Mouse (Mus musculus): ENCODE results near the gene Slit1.

Gene Slit1

GRCm38 (mm10) chr19:41743396-41743795 lies at the start of gene Slit1:
Gene Slit1 (minus strand): TSS chr19:41743665.
- no peak for DNase-seq (ENCODE audit: low spot score)

GRCm38 (mm10) chr19:41792934-41793486 lies 49.5 kb upstream of the Slit1 start:
- no peak for DNase-seq (ENCODE audit: low spot score)

- no peak for DNase-seq (ENCODE audit: low spot score)
Observed at GRCm38 (mm10) chr19:41791384-41791783, 47.9 kb upstream of the Slit1 start.

- no peak for DNase-seq (ENCODE audit: low spot score)
Observed at GRCm38 (mm10) chr19:41789110-41789961, 45.9 kb upstream of the Slit1 start.

- no peak for DNase-seq (ENCODE audit: low spot score)
Observed at GRCm38 (mm10) chr19:41786896-41787295, 43.4 kb upstream of the Slit1 start.

GRCm38 (mm10) chr19:41777514-41777913 lies 34.0 kb upstream of the Slit1 start:
- DNase-seq (ENCODE audit: low spot score), result no peak

GRCm38 (mm10) chr19:41768711-41769110 lies 25.2 kb upstream of the Slit1 start:
- DNase-seq (ENCODE audit: low spot score), result no peak

- no peak for DNase-seq (ENCODE audit: low spot score)
Observed at GRCm38 (mm10) chr19:41766628-41767027, 23.2 kb upstream of the Slit1 start.

- DNase-seq (ENCODE audit: low spot score), result peak; percentile 86
Observed at GRCm38 (mm10) chr19:41763870-41764660, 20.6 kb upstream of the Slit1 start.

- DNase-seq (ENCODE audit: low spot score), result peak; percentile 19
Observed at GRCm38 (mm10) chr19:41761529-41761928, 18.1 kb upstream of the Slit1 start.

- no peak for DNase-seq (ENCODE audit: low spot score)
Observed at GRCm38 (mm10) chr19:41759765-41760164, 16.3 kb upstream of the Slit1 start.

- DNase-seq (ENCODE audit: low spot score), result no peak
Observed at GRCm38 (mm10) chr19:41759270-41759669, 15.8 kb upstream of the Slit1 start.

GRCm38 (mm10) chr19:41754760-41755159 lies 11.3 kb upstream of the Slit1 start:
- DNase-seq (ENCODE audit: low spot score), result no peak

- DNase-seq (ENCODE audit: low spot score), result no peak
Observed at GRCm38 (mm10) chr19:41751906-41752305, 8.4 kb upstream of the Slit1 start.

- no peak for DNase-seq (ENCODE audit: low spot score)
Observed at GRCm38 (mm10) chr19:41747436-41747835, 4.0 kb upstream of the Slit1 start.

- DNase-seq (ENCODE audit: low spot score), result no peak
Observed at GRCm38 (mm10) chr19:41745941-41746557, 2.6 kb upstream of the Slit1 start.

GRCm38 (mm10) chr19:41738896-41739295 lies 4.6 kb downstream of the Slit1 start:
- no peak for DNase-seq (ENCODE audit: low spot score)

GRCm38 (mm10) chr19:41738429-41738805 lies 5.0 kb downstream of the Slit1 start:
- DNase-seq (ENCODE audit: low spot score), result no peak

- DNase-seq (ENCODE audit: low spot score), result no peak
Observed at GRCm38 (mm10) chr19:41737657-41738428, 5.6 kb downstream of the Slit1 start.

- no peak for DNase-seq (ENCODE audit: low spot score)
Observed at GRCm38 (mm10) chr19:41734685-41735084, 8.8 kb downstream of the Slit1 start.

GRCm38 (mm10) chr19:41725491-41725890 lies 18.0 kb downstream of the Slit1 start:
- DNase-seq (ENCODE audit: low spot score), result no peak
